Mouse (Mus musculus): Measurements from ENCODE around the gene Sobp.

The Sobp gene

DNA sequence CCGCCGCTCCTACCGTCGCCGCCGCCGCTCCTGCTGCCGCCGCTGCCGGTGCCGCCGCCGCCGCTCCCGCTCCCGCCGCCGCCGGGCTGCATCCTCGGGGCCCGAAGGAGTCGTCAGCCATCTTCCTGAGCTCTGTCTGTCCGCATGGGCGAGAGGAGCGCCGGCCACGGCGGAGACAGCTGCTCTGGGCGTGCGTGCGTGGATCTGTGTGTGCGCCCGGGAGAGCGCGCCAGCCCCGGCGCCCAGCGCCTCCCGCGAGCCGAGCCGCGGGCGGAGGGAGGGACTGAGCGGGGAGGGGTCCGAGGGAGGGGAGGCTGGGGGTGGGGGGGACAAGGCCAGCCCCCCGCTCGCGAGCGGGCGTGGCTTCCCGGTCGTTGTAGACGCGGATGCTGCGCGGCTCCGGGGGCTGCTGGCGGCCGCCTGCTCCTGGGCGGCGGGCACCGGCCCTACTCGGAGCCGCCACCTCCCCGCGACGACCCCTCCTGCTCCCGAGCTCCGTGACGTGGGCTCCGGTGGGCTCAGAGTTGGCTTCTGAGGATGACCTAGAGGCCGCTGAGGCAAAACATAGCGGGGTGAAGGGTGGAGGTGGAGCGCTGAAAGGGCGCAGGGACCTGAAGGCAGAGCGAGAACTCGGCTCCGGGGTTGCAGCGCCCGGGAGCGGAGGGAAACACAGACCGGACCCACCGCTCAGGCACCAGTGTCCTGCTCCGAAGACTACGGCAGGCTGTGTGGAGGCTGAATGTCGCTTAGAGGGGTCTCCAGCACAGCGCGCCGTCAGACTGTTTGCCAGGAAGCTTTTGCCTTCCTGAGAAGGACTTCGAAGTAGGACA lies at the start of gene Sobp, which contains the start of gene 9030612E09Rik:
TSS of gene Sobp (minus strand) at position 205 of the 830 bp plus-strand sequence.
TSS of gene 9030612E09Rik (plus strand) at position 379 of the 830 bp plus-strand sequence.
- peak; percentile 88 for DNase-seq

DNA sequence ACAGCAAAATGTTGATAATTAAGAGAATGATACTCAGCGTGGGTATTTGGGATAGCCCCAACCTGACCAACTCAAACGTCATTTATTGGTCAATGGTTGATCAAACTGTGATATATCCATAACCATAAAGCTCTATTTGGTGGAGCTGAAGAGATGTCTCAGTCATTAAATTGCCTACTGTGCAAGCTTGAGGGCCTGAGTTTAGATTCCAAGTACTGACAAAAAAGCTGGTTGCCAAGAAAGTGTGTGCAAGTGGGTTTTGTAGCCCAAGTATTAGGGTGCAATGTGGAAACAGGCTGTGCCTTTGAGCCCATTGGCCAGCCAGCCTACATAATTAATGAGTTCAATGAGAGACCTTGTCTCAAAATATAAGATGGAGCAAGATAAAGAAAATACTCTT lies 49.1 kb upstream of the Sobp start:
- no peak for DNase-seq

- DNase-seq = no peak
Observed at GRCm38 (mm10) chr10:43221659-43222058, 47.3 kb upstream of the Sobp start.

DNA sequence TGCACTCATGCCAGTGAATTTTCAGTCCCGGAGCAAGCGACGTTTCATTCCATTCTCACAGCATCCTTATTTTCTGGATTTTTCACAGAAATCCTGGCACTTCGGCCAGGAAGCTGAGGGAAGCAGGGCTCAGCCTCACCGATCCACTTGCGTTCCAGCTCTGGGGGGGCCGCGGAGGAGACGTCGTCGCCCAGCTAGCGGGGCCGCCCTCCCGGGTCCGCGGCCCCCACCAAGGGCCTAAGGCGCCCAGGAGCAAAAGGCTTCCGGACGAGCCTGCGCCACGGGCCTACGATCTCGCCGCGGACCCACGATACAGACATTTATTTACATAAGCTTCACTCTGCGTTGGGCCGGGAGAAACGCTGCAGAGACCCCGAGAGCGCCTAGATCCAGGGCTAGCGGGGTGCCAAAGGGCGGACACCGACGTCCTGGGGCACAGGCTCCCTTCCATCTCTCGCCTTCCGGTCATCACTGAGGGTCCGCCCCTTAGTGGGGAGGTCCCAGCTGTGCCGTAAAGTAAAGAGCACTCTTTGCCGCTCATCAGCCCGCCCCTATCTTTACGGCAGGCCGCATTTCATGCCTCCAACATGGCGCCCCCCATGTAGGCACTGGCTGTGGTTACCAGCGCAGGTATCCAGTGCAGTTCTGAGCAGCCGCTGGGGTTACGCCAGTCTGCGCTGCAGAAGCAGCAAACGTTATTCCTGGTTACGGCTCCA lies 46.7 kb upstream of the Sobp start, which contains the start of gene Pdss2:
TSS of gene Pdss2 (plus strand) at position 577 of the 716 bp plus-strand sequence.
- peak; percentile 92 for DNase-seq

DNA sequence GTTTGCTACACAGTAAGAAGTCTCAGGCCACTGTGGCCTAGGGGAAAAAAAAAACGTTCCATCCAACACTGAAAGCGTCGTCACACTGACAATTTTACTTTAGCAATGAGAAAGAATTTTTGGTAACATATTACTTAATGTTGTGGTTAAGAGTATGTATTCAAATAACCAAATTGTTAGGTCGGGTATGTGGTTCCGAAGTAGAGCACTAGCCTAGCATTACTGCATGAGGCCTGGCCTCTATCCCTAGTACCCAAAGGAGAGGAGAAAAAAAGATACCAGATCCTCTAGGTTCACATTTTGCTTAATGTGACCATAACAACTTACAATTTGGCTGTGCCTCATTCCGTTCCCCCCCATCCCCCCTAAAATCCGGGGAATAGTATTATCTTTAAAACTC lies 46.1 kb upstream of the Sobp start:
- DNase-seq = no peak

DNA sequence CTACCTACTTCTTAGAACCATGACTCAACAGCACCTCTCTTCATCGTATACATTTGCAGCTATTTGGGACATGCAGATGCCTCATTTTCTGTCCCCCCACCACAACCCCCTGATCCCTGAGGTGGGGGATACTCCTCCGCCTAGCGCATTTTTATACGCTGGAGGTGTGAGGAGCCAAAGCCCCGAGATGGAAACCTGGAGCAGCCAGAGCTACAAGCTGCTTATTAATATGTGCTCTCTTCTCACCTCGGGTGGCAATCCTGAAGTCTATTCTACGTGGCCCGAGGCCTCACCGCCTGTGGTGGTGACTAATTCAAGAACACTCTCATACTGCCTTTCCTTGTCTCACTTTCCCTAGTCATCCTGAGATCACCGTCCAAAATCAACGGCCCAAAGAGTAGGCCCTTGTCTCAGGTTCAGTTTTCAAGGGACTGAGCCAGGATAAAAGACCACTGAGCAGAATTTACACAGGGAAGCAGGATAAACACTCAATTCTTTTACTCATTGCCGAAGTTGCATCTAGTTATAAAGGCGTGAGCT lies 43.1 kb upstream of the Sobp start:
- no peak for DNase-seq

DNA sequence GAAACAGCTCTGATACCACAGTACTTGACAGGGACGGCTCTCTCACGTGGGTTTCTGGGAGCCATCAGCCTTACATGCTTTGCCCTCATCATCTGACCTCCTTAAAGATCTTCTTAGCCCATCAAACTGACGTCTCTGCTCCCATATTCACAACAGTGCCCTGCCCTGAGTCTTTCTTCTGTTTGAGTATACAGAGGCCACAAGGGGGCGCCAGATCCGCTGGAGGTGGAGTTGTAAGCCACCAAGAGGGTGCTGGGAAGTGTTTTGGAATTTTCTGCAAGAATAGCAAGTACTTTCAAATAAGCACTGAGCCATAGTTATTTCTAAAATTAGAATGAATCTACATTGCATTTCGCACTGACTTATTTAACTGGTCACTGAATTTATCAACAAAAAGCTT lies 37.5 kb upstream of the Sobp start:
- no peak for DNase-seq

- no peak for DNase-seq
Observed at GRCm38 (mm10) chr10:43203865-43204264, 29.5 kb upstream of the Sobp start.

- DNase-seq = no peak
Observed at GRCm38 (mm10) chr10:43200206-43200605, 25.9 kb upstream of the Sobp start.

- DNase-seq = no peak
Observed at GRCm38 (mm10) chr10:43180313-43180912, 6.1 kb upstream of the Sobp start.

DNA sequence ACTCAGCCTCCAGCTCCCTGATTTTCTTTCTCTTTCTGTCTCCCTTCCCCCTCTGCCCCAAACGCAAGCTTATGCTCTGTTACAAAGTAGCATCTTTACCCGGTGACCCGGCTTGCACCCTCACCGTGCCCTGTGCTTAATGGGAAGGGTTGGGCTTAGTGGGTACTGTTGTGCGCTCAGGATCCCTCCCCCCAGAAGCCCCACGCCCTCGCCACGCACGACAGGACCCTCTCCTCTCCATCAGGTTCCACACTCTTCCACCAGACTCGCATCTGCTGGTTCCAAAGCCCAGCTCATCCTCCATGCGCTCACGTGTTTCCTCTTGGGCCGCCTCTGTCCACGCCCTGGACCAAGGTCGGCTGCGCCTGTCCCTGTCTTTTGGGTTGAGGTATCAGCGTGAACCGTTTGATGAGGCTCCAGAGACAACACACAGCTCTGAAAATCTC lies 849 bp upstream of the Sobp start:
- peak; percentile 58 for DNase-seq

- DNase-seq = no peak
Observed at GRCm38 (mm10) chr10:43173828-43174325, 453 bp downstream of the Sobp start.

GRCm38 (mm10) chr10:43173141-43173827 lies 1.0 kb downstream of the Sobp start:
- peak; percentile 55 for DNase-seq

GRCm38 (mm10) chr10:43172554-43172953 lies 1.8 kb downstream of the Sobp start:
- no peak for DNase-seq

- no peak for DNase-seq
Observed at GRCm38 (mm10) chr10:43172066-43172465, 2.3 kb downstream of the Sobp start.

DNA sequence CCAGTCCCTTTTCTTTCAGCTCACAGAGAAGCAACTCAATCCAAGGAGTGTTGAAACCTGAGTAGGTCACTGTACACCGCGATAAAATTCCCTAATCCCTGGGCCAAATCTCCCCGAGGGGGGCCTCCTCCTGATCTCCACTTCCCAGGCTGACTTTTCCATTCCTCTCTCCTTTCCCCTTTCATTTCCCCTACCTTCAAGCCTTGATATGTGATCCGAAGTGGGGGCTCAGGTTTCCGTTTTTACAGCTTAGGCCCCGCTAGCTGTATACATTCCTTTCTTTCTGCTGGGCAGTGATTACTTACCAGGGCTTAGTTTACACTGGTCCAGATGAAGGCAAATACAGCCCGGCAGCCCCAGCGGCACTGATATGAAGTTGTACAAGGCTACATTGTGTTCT lies 3.2 kb downstream of the Sobp start:
- no peak for DNase-seq

DNA sequence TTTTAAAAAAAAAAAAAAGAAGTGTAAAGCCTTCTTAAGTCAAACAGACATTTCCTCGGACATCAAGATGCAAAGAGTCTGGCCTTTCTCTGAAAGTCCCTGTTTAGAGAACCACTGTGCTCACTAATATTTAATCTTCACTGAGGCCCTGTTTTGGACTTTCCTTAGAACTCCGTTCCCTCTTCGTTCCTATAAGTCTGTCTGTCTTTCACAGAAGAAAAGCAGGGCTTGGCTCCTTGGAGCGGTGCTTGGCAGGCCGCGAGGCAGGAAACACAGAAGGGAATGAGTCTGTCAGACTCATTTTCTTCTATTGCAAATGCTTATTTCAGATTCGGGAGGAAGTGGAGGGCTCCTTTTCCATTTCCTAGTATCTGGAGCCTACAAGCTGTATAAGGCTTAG lies 5.5 kb downstream of the Sobp start:
- no peak for DNase-seq

DNA sequence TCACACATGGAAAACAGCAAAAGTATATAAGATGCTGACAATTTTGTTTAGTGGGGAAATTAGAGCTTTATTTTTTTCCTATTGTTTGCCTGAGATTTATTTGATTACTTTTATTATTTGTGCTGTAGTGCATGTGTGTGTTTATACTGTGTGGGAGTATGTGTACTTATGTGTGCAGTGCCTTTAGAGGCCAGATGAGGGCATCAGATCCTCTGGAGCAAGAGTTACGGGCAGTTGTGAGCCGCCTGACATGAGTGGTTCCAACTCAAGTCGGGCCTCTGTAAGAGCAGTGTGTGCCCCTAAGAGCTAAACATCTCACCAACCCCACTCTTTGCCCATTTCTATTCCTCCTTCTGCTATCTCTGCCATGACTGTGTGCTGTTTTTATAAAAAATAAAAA lies 7.5 kb downstream of the Sobp start:
- no peak for DNase-seq

- DNase-seq = no peak
Observed at GRCm38 (mm10) chr10:43166146-43166545, 8.2 kb downstream of the Sobp start.

GRCm38 (mm10) chr10:43164406-43164805 lies 9.9 kb downstream of the Sobp start:
- no peak for DNase-seq

GRCm38 (mm10) chr10:43162318-43162717 lies 12.0 kb downstream of the Sobp start:
- DNase-seq = no peak

GRCm38 (mm10) chr10:43159333-43159732 lies 15.0 kb downstream of the Sobp start:
- no peak for DNase-seq
